16 mouse cellular contexts compared by ENCODE assay signal in the genomic region with DNA sequence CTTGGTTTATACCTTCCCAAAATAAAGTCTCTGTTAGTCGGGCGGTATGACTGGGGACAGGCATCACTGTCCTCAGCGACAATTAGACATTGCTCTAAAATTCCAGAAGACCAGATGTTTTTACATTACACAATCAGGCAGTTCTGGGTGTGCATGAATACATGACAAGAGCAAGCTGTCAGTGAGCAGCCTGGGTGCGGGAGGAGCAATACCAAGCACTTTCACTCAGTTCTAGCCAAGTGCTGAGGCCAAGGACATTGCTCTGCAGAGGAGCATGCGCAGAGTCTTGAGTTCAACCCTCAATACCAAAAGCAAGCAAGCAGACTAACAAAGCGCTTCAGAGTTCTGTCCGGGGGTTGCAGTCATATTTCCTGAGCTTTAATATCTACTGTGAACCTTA. TPM values are rescaled to one million over a fixed set of nuclear protein-coding genes. Genes with fewer than 3 reads are reported as not detected.
A peak's percentile ranks its signal among the peaks of the same experiment; 100 is the strongest.
DNase-seq lines count a peak whose midpoint lies in the region; ATAC-seq and TF ChIP-seq lines count a peak whose summit lies in the region.
"Had no signal": no experiment of that assay in that cellular context is flagged by ENCODE, and none has a peak within 500 bp of the region (broad histone marks: within the 10 kb centered on the region; RNA-seq: fewer than 3 reads in every experiment).

No protein-coding gene starts in this region.

- no peak overlapping the region for H3K4me3 ChIP-seq in kidney, embryonic 14.5 days (ENCODE audit: low read length)
- no peak overlapping the region for H3K4me3 ChIP-seq in forebrain, postnatal 0 days (ENCODE audit: low read depth, low read length)
- H3K4me3 ChIP-seq: liver, embryonic 15.5 days; midbrain, embryonic 15.5 days had no signal

- whole genome bisulfite sequencing in kidney, embryonic 14.5 days = 82% methylated on average over 7 of the region's 7 CpGs
- WGBS in forebrain, postnatal 0 days = 95% methylated on average over 7 of the region's 7 CpGs

- H3K4me2 ChIP-seq in kidney, embryonic 14.5 days (replicated peaks; ENCODE audit: low read depth, low read length) = no peak overlapping the region
- no peak overlapping the region for H3K4me2 ChIP-seq in forebrain, postnatal 0 days (ENCODE audit: low read depth)
- H3K4me2 ChIP-seq: liver, embryonic 15.5 days; midbrain, embryonic 15.5 days had no signal

- no peak for TF ChIP-seq CTCF in forebrain, postnatal 0 days (IDR thresholded peaks at IDR 0.05; ENCODE audit: low read depth)

- H3K36me3 ChIP-seq in kidney, embryonic 14.5 days (ENCODE audit: control insufficient read depth, insufficient read depth, low read length) = no peaks in the 10 kb centered on the region
- H3K36me3 ChIP-seq in forebrain, postnatal 0 days (ENCODE audit: insufficient read depth) = no peaks in the 10 kb centered on the region
- H3K36me3 ChIP-seq: liver, embryonic 15.5 days; midbrain, embryonic 15.5 days had no signal

- no peak overlapping the region for H3K9ac ChIP-seq in kidney, embryonic 14.5 days (ENCODE audit: low read depth, low read length)
- no peak overlapping the region for H3K9ac ChIP-seq in forebrain, postnatal 0 days
- H3K9ac ChIP-seq: liver, embryonic 15.5 days; midbrain, embryonic 15.5 days had no signal

- H3K27me3 ChIP-seq in kidney, embryonic 14.5 days (ENCODE audit: control insufficient read depth, insufficient read depth, low read length) = no peaks in the 10 kb centered on the region
- H3K27me3 ChIP-seq in forebrain, postnatal 0 days (ENCODE audit: insufficient read depth, low read length) = no peaks in the 10 kb centered on the region
- H3K27me3 ChIP-seq: liver, embryonic 15.5 days; midbrain, embryonic 15.5 days had no signal

- no peaks in the 10 kb centered on the region for H3K4me1 ChIP-seq in kidney, embryonic 14.5 days (ENCODE audit: control insufficient read depth, insufficient read depth, low read length)
- H3K4me1 ChIP-seq in forebrain, postnatal 0 days (ENCODE audit: insufficient read depth) = no peaks in the 10 kb centered on the region
- H3K4me1 ChIP-seq: liver, embryonic 15.5 days; midbrain, embryonic 15.5 days had no signal

- H3K27ac ChIP-seq in kidney, embryonic 14.5 days (ENCODE audit: low read depth, low read length) = no peak overlapping the region
- no peak overlapping the region for H3K27ac ChIP-seq in forebrain, postnatal 0 days (ENCODE audit: low read depth, low read length)
- H3K27ac ChIP-seq: liver, embryonic 15.5 days; midbrain, embryonic 15.5 days had no signal

- H3K9me3 ChIP-seq in kidney, embryonic 14.5 days (ENCODE audit: control insufficient read depth, low read length) = no peaks in the 10 kb centered on the region
- no peaks in the 10 kb centered on the region for H3K9me3 ChIP-seq in forebrain, postnatal 0 days (ENCODE audit: low read length)
- H3K9me3 ChIP-seq: liver, embryonic 15.5 days; midbrain, embryonic 15.5 days had no signal

- ATAC-seq in kidney, embryonic 14.5 days (ENCODE audit: low FRiP score, low TSS enrichment) = no peak
- no peak for ATAC-seq in forebrain, postnatal 0 days
- ATAC-seq: midbrain, embryonic 15.5 days had no signal

- DNase-seq in kidney, adult 9 months = peak; percentile 9
- peak; percentile 31 to 58 for DNase-seq in adrenal gland, postnatal 36 days
- peak; percentile 43 for DNase-seq in heart, postnatal 4 days
- DNase-seq in lung, postnatal 4 days = peak; percentile 38 to 73
- DNase-seq in layer of hippocampus, postnatal 14 days (ENCODE audit: low spot score in 2 of 2) = no peak
- no peak for DNase-seq in forebrain, postnatal 0 days
- no peak for DNase-seq in Muller cell, postnatal 12 days (ENCODE audit: inconsistent ontology term)

RNA-seq across cellular contexts. Expression of gene Cga, which starts 14.5 kb away (rescaled TPM):
- not detected in 2 replicates for polyA plus RNA-seq in kidney, embryonic 14.5 days (2014; fragmentation: Nextera tagmentation; extraction: Ambion mirVana)
- not detected for total RNA-seq in adrenal gland, postnatal 36 days (2021)
- not detected for total RNA-seq in heart, postnatal 4 days (2021)
- total RNA-seq in layer of hippocampus, postnatal 14 days (2021) = not detected
- total RNA-seq in forebrain, postnatal 0 days (2014; rRNA removed) = not detected in 2 replicates
- polyA plus RNA-seq in forebrain, postnatal 0 days (2015; fragmentation: Nextera tagmentation; extraction: Ambion mirVana) = not detected in 2 replicates
- total RNA-seq: hematopoietic stem cell, adult 5-6 weeks; left cerebral cortex, postnatal 36 days; neutrophil, adult 5-6 weeks had no signal
- polyA plus RNA-seq: cortical plate, adult 2 months; large intestine, adult 2 months; midbrain, embryonic 15.5 days; small intestine, adult 2 months had no signal

RNA-seq across cellular contexts. Expression of gene Zfp292, which starts 25.4 kb away (rescaled TPM):
- 19.5 and 26.8 TPM in 2 replicates for polyA plus RNA-seq in kidney, embryonic 14.5 days (2014; fragmentation: Nextera tagmentation; extraction: Ambion mirVana)
- 10 to 100 TPM; 17.1 to 21.3 TPM for total RNA-seq in adrenal gland, postnatal 36 days (2021)
- 10 to 100 TPM; 23.4 to 24.6 TPM for total RNA-seq in heart, postnatal 4 days (2021)
- 10 to 100 TPM; 23.8 to 25.3 TPM for total RNA-seq in layer of hippocampus, postnatal 14 days (2021)
- 37.2 and 46.3 TPM in 2 replicates for total RNA-seq in forebrain, postnatal 0 days (2014; rRNA removed)
- polyA plus RNA-seq in forebrain, postnatal 0 days (2015; fragmentation: Nextera tagmentation; extraction: Ambion mirVana) = 12.0 and 16.7 TPM in 2 replicates

Comparison
In these comparisons a context has a peak if more than half of its experiments do, and no peak if none do; other contexts are left out.
1. DNase-seq: peak in kidney, adult 9 months (single experiment), adrenal gland, postnatal 36 days (2 of 2), heart, postnatal 4 days (single experiment) and lung, postnatal 4 days (2 of 2); none in layer of hippocampus, postnatal 14 days (0 of 2), forebrain, postnatal 0 days (single experiment) and Muller cell, postnatal 12 days (single experiment).